Mouse (Mus musculus): ENCODE measurements around the gene D430042O09Rik. TPM values are rescaled to one million over a fixed set of nuclear protein-coding genes. Genes with fewer than 3 reads are reported as not detected.

The D430042O09Rik gene
- polyA plus RNA-seq, 1 experiment from 2014 or later, result 9.7 TPM

DNA sequence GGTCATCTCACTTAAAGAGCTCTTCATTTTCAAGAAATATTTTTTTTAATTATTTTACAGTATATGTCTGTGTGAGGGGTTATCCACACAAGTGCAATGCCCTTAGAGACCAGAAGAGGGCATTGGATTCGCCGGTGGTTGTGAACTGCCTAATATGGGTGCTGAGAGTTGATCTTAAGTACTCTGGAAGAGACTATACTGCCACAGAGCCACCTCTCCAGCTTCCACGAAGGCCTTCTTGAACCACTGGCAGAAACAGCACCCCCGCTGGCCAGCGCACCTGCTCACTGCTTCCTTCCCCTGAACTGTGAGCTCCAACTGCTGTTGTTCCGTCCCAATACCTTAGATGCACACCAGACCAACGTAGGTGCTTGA lies 39.6 kb downstream of the D430042O09Rik start:
- no peak overlapping the region for H3K27ac ChIP-seq
- no peak for DNase-seq (ENCODE audit: low spot score)
- H3K27me3 ChIP-seq (ENCODE audit: low read depth, poor library complexity, severe bottlenecking), result no peaks in the 10 kb centered on the region
- WGBS, result 58% methylated on average over 7 of the region's 7 CpGs
- H3K36me3 ChIP-seq, result peaks cover 4% of the 10 kb centered on the region; the same call in 1 of the 2 replicates
- no peaks in the 10 kb centered on the region for H3K4me1 ChIP-seq
- no peaks in the 10 kb centered on the region for H3K9me3 ChIP-seq (replicated peaks)
- no peak overlapping the region for H3K4me3 ChIP-seq

DNA sequence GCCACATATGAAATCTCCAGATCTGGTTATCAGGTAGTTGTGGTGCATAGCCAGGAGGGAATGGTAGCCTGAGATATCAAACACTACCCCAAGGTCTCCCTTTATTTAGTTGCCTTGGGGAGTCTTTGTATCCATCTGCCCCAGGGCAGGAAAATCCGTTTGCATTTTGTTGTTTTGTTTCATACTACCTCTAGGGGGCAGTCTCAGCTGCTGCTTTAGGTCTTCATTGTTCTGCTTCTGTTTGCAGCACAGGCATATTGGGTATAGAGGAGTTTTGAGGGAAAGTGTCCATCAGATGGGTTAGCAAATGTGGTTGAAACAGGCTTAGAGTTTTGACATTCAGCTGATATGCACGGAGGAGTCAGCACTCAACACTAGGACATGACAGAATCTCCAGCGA lies 40.5 kb downstream of the D430042O09Rik start:
- H3K27me3 ChIP-seq (ENCODE audit: low read depth, poor library complexity, severe bottlenecking), result no peaks in the 10 kb centered on the region
- H3K9me3 ChIP-seq (replicated peaks), result no peaks in the 10 kb centered on the region
- H3K4me1 ChIP-seq, result no peaks in the 10 kb centered on the region
- 52% methylated on average over 3 of the region's 3 CpGs for WGBS
- H3K36me3 ChIP-seq, result peaks cover 4% of the 10 kb centered on the region; the same call in 1 of the 2 replicates
- H3K4me3 ChIP-seq, result no peak overlapping the region
- H3K27ac ChIP-seq, result no peak overlapping the region
- DNase-seq (ENCODE audit: low spot score), result peak; percentile 34

DNA sequence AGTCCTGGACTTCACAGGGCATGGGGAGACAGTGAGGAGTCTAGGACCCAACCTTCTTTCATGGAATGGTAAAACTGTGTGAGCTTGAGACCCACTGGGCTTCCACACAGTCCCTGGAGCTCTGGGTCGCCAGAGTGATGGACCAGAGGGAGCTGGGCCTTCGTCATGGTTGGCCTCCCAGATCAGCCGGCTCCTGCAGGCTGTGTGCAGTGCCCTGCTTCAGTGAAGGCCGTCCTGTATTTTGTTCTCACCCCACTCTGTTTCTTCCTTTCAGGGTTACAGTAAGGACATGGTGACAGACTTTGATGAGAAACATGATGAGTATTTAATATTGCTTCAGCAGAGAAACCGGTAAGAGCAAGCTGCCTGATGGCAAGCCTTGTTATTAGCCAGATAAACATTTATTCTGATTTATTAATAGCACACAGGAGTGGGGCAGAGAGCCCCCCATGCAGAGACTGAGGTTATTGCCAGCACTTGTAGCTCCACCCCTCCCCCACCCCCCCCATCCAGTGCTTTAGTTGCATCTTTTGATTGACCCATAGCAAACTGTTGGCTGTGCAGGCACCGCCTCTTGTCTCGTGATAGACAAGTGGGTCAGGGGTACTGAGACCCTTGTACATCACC lies 45.1 kb downstream of the D430042O09Rik start:
- 0 out of 2 replicates have a peak, but pooled peaks cover 4% of the 10 kb centered on the region for H3K36me3 ChIP-seq
- no peak for DNase-seq (ENCODE audit: low spot score)
- no peak overlapping the region for H3K27ac ChIP-seq
- H3K4me3 ChIP-seq, result no peak overlapping the region
- WGBS, result 91% methylated on average over 7 of the region's 7 CpGs
- no peaks in the 10 kb centered on the region for H3K9me3 ChIP-seq (replicated peaks)
- no peaks in the 10 kb centered on the region for H3K4me1 ChIP-seq
- H3K27me3 ChIP-seq (ENCODE audit: low read depth, poor library complexity, severe bottlenecking), result no peaks in the 10 kb centered on the region

DNA sequence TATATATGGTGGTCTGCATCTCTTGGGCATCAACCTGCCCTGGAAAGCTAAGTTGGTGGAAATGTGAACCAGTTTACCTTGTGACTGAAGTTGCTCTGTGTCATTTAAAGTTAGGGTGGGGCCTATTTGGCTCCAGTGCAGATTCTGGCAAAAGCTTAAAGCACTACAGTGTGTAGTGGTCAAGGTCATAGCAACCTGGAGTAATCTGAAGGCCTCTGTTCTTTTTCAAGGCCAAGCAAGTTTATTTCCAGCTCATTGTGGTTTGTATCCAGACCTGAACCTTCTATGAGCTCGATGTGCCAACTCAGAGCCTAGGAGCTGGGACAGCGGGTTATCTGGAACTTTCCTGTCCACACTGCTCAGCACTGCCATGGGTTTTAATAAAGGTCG lies 45.6 kb downstream of the D430042O09Rik start:
- Histone ChIP-seq H3K9me3 (replicated peaks) (no peaks in the 10 kb centered on the region), H3K27me3 (ENCODE audit: low read depth, poor library complexity, severe bottlenecking) (no peaks in the 10 kb centered on the region)

DNA sequence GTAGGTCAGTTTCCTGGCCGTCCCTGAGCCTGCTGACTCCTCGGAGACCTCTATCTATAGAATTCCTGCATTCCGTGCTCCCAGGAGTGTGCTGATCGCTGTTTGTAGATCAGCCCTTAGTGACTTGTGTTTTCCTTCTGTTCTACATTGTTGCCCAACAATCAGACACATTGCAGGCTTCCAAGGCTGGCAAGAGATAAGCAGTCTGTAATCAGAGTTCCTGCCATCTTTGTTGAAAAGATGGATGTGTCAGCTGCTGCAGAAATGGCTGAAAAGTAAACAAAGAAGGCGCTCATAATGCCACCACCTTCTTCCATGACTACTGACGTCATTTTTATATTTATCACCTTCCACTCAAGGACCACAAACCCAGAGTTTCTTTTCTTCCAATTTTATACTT lies 49.1 kb downstream of the D430042O09Rik start:
- DNase-seq (ENCODE audit: low spot score), result no peak
- Histone ChIP-seq H3K9me3 (replicated peaks) (no peaks in the 10 kb centered on the region), H3K4me1 (no peaks in the 10 kb centered on the region), H3K27me3 (ENCODE audit: low read depth, poor library complexity, severe bottlenecking) (no peaks in the 10 kb centered on the region), H3K4me3 (no peak overlapping the region), H3K36me3 (peaks cover 14% of the 10 kb centered on the region), H3K27ac (no peak overlapping the region)
- 74% methylated on average over 6 of the region's 6 CpGs for WGBS

More for the DNA sequence above, 45.6 kb downstream of the D430042O09Rik start:
- H3K36me3 ChIP-seq, result 0 out of 2 replicates have a peak, but pooled peaks cover 4% of the 10 kb centered on the region
- DNase-seq (ENCODE audit: low spot score), result no peak
- no peak overlapping the region for H3K27ac ChIP-seq
- WGBS, result 93% methylated on average over 3 of the region's 3 CpGs
- H3K4me1 ChIP-seq, result no peaks in the 10 kb centered on the region
- H3K4me3 ChIP-seq, result no peak overlapping the region

DNA sequence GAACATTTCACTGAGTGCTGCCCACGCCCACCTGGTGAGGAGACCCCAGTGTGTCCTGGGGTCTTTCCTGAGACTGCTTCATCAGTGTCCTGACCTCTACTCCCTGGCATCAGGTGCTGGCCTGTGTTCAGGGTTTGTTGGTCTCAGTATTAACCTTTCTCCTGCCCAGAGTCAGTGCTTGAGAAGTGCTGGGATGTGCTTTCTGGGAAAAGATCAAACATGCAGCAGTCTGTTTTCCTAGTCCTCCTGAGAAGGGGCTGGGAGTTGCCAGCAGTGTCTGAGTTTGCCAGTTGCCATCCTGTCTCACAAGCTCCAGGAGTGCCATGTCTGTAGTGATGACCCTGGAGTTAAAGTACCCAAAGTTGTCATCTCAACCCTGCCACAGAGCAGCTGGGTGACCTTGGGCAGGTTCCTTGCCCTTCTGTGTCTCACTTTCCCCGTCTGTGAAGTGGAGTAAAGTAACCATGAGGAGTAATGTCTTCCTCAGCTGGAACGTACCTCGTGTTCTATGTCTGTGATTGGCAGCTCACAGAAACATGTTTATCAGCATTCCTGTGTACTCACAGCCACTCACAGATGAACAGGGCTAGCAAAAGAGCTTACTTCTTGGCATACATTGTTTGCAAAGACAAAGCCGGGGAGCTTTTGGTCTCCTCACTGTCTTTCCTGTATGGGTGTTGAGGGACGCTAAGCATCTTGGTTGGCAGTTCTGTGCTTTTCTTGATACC lies 50.4 kb downstream of the D430042O09Rik start:
- Histone ChIP-seq H3K4me3 (no peak overlapping the region), H3K36me3 (peaks cover 22% of the 10 kb centered on the region), H3K4me1 (peaks cover 11% of the 10 kb centered on the region), H3K27ac (no peak overlapping the region), H3K27me3 (ENCODE audit: low read depth, poor library complexity, severe bottlenecking) (no peaks in the 10 kb centered on the region), H3K9me3 (replicated peaks) (no peaks in the 10 kb centered on the region)
- 85% methylated on average over 6 of the region's 6 CpGs for WGBS
- DNase-seq (ENCODE audit: low spot score), result no peak

DNA sequence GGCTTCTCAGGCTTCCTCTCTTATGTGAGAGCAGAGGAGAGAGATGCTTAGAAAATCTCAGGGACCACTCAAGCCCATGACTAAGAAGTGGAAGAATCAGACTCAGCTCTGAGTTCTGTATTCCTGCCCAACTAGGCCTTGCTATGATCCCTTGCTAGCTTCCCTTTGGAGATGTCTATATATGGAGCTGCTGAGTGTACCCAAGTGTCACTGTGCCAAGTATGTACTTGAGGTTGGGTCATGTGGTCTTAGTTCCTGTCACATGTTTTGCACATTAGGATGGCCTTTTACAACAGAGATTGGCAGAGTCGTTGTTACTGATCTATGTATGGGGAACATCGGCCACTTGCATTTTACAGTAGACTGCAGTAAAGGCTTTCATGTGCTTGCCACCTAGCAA lies 54.6 kb downstream of the D430042O09Rik start:
- H3K4me3 ChIP-seq, result no peak overlapping the region
- 86% methylated on average over 2 of the region's 2 CpGs for WGBS
- H3K4me1 ChIP-seq, result peaks cover 37% of the 10 kb centered on the region
- no peak overlapping the region for H3K27ac ChIP-seq
- peaks cover 22% of the 10 kb centered on the region for H3K36me3 ChIP-seq
- no peaks in the 10 kb centered on the region for H3K27me3 ChIP-seq (ENCODE audit: low read depth, poor library complexity, severe bottlenecking)
- no peaks in the 10 kb centered on the region for H3K9me3 ChIP-seq (replicated peaks)
- DNase-seq (ENCODE audit: low spot score), result no peak

DNA sequence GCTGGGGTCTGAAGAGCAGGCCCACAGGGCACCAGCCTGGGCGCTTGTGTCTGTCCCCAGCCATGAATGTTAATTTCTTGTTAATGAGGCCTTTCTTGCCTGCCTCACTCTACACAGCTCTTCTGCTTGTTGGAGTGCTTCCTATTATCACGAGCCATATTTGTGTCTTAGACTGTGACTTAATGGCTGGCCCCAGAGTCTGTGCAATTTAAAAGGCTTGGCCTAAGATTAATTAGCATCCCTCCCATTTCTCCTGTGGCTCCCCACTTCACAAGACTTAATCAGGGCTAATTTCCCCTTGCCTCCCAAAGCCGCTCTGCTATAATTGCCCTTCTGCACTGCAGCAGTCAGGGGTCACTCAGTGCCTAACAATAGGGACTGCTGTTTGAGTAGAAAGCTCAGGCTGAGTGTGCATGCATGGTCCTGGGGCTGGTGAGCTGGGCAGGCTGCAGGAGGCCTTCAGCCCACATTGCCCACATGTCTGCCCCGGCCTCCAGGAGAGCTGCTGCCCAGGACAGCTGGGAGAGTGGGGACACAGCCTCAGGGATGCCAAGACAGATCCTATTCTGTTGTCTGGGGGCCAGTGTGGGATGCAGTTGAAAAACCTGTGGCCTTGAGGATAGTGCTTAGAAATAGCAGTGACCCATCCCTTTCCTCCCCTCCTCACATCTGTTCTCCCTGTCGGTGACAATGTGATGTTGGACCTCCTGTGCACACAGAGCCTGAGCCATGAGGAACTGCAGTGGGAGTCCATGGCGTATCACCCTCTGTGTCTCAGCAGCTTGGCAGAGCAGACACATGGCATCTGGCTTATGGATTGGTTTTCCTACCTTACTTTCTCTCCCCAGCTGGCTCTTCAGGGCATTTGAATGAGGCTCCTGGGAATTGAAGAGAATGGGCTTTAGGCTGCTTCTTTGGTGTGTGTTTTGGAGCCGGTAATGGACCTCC lies 55.5 kb downstream of the D430042O09Rik start:
- 56% methylated on average over 7 of the region's 7 CpGs for WGBS
- H3K9me3 ChIP-seq (replicated peaks), result no peaks in the 10 kb centered on the region
- peaks cover 24% of the 10 kb centered on the region for H3K36me3 ChIP-seq
- no peaks in the 10 kb centered on the region for H3K27me3 ChIP-seq (ENCODE audit: low read depth, poor library complexity, severe bottlenecking)
- peaks cover 42% of the 10 kb centered on the region for H3K4me1 ChIP-seq
- peak overlapping the region; percentile 71 for H3K27ac ChIP-seq
- H3K4me3 ChIP-seq, result no peak overlapping the region
- no peak for DNase-seq (ENCODE audit: low spot score)

DNA sequence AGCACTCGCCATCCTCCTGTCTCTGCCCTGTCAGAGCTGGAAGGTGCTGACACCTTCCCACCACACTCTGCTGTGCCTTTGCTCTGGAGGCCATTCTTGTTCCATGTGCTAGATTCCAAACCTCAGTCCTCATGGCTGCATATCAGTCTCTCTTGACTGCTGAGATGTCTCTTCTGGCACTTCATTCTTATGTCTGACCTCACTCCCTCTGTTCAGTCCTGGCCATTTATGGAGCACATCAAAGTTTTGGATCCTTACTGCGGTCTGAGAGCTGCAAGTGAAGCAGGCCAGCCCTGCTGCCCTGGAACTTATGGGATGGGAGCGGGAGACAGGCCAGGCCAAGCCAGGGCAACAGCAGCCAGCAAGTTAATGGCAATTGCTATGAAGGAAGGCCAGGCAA lies 56.7 kb downstream of the D430042O09Rik start:
- Histone ChIP-seq H3K4me3 (no peak overlapping the region), H3K27ac (no peak overlapping the region), H3K27me3 (ENCODE audit: low read depth, poor library complexity, severe bottlenecking) (no peaks in the 10 kb centered on the region), H3K9me3 (replicated peaks) (no peaks in the 10 kb centered on the region), H3K36me3 (peaks cover 24% of the 10 kb centered on the region), H3K4me1 (peaks cover 42% of the 10 kb centered on the region)
- WGBS, result 84% methylated on average over 3 of the region's 3 CpGs
- no peak for DNase-seq (ENCODE audit: low spot score)

DNA sequence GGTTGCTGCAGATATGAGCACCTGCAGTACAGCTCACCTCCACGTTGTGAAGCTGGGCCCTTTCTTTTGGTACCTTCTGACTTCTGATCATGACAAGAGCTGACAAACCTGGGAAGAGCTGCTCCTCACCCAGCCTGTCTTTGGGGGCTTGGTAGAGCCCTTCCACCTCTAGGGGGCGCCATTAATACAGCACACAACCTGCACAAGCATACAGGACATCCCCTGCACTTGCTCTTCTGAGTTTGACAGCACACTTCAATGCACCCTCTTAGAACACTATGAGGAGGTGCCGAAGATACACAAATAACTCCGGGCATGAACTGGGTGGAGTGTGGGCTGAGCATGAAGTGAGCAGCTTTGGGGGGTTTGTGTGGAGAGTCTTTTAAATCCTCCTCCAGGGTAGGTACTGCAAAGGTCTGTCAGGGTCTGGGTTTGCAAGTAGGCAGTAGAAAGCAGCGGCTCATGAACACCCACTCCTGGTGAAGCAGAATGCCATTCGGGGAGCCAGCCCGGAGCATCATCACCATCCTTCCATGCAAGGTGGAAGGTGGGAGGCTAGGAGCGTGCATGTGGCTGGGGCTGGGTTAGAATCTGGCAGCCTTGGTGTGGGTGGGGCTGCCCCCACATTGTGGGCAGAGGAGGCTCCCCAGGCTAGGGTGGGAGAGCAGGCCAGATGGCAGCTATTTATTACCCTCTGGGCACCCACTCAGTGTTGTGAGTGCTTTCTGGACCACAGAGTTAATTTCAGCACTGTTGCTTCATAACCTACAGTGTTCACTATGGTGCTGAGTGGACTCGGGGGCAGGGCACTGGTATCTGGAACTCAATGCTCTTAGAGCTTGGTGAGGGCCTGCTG lies 59.5 kb downstream of the D430042O09Rik start:
- Histone ChIP-seq H3K4me1 (peaks cover 40% of the 10 kb centered on the region), H3K36me3 (peaks cover 18% of the 10 kb centered on the region), H3K27me3 (ENCODE audit: low read depth, poor library complexity, severe bottlenecking) (no peaks in the 10 kb centered on the region), H3K27ac (no peak overlapping the region; the same call in 1 of the 2 replicates), H3K4me3 (no peak overlapping the region), H3K9me3 (replicated peaks) (no peaks in the 10 kb centered on the region)
- DNase-seq (ENCODE audit: low spot score), result peak; percentile 70
- WGBS, result 68% methylated on average over 9 of the region's 9 CpGs

DNA sequence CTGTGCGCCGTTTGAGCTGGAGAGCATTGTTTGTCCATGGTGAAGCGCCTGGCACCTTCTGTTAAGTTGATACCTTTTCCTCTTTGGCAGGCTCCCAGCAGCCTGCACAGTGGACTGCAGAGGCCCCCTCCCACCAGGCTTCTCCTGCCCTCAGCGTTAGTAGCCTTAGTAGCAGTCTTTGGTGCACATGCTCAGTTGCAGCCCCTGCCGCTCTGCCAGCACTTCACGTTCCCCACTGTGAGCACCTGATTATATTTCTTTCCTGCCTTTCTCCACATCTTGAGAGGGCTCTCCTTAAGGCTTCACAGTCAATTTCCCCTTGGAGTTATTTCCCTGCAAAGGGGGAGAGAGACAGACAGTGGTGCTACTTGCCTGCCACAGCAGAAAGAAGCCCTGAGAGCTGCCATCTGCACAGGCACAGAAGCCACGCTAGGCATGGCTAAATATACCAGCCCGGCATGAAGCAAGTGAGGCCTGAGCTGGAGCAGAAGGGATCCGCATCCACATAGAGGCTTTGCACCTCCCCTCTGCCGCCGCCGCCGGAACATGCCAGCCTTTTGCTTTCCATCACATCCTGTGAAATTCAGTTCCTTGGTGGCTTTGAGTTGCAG lies 65.4 kb downstream of the D430042O09Rik start:
- 89% methylated on average over 13 of the region's 13 CpGs for WGBS
- peak overlapping the region; percentile 14; the same call in 1 of the 2 replicates for H3K27ac ChIP-seq
- DNase-seq (ENCODE audit: low spot score), result no peak
- H3K4me1 ChIP-seq, result peaks cover 7% of the 10 kb centered on the region; the same call in 1 of the 2 replicates
- no peaks in the 10 kb centered on the region for H3K27me3 ChIP-seq (ENCODE audit: low read depth, poor library complexity, severe bottlenecking)
- no peak overlapping the region for H3K4me3 ChIP-seq
- H3K36me3 ChIP-seq, result peaks cover 32% of the 10 kb centered on the region
- no peaks in the 10 kb centered on the region for H3K9me3 ChIP-seq (replicated peaks)

DNA sequence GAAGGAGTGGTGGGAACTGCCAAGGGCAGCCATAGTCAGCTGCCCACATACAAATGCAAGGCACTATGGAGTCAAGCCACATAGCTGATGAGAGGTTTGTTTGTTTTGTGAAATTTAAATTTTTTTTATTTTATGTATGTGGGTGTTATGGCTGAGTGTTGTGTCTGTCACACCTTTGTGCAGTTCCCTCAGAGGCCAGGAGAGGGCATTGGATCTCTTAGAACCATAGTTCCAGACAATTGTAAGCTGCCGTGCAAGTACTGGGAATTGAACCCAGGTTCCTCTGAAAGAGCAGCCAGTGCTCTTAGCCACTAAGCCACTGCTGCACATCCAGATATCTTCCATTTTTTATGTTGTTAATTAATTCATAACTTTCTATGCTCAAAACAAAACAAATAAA lies 75.5 kb downstream of the D430042O09Rik start:
- Histone ChIP-seq H3K4me1 (peaks cover 5% of the 10 kb centered on the region; the same call in 1 of the 2 replicates), H3K9me3 (replicated peaks) (no peaks in the 10 kb centered on the region), H3K36me3 (peaks cover 7% of the 10 kb centered on the region; the same call in 1 of the 2 replicates), H3K4me3 (no peak overlapping the region), H3K27me3 (ENCODE audit: low read depth, poor library complexity, severe bottlenecking) (no peaks in the 10 kb centered on the region), H3K27ac (no peak overlapping the region)
- 83% methylated on average over 1 of the region's 1 CpGs for WGBS
- DNase-seq (ENCODE audit: low spot score), result peak; percentile 40
